Mouse (Mus musculus) heart, embryonic 11.5 days (tissue): ENCODE measurements around the gene Sacs. TPM values are rescaled to one million over a fixed set of nuclear protein-coding genes. Genes with fewer than 3 reads are reported as not detected.

Source experiments
- ATAC-seq: fragments of 200-750 bp; cut with Nextera tagmentation; replicated peaks from 2 replicates; pipeline ENCODE4 v1.8.0; 2017; ENCODE audit warnings: moderate library complexity; ENCODE audit not compliant: insufficient number of reproducible peaks, low FRiP score, low TSS enrichment
- H3K27ac ChIP-seq: fragments of 300-500 bp; sonication (generic); 2 replicates; pipeline ENCODE4 v1.5.1; 2014; ENCODE audit warnings: mild to moderate bottlenecking, low read depth, low read length
- H3K27me3 ChIP-seq: fragments of 300-500 bp; sonication (generic); 2 replicates; pipeline ENCODE4 v1.6.1; 2014; ENCODE audit warnings: mild to moderate bottlenecking, low read length, mixed read lengths; ENCODE audit not compliant: control insufficient read depth, insufficient read depth
- H3K36me3 ChIP-seq: fragments of 300-500 bp; sonication (generic); 2 replicates; pipeline ENCODE4 v1.6.1; 2014; ENCODE audit warnings: mild to moderate bottlenecking, low read length, moderate library complexity, mixed read lengths; ENCODE audit not compliant: control insufficient read depth, insufficient read depth
- H3K4me1 ChIP-seq: fragments of 300-500 bp; sonication (generic); 2 replicates; pipeline ENCODE4 v1.6.1; 2014; ENCODE audit warnings: low read length; ENCODE audit not compliant: control insufficient read depth, insufficient read depth
- H3K4me2 ChIP-seq: fragments of 300-500 bp; sonication (generic); 2 replicates; pipeline ENCODE4 v1.6.1; 2014; ENCODE audit warnings: mild to moderate bottlenecking, moderate library complexity
- H3K4me3 ChIP-seq: fragments of 300-500 bp; sonication (generic); 2 replicates; pipeline ENCODE4 v1.5.1; 2014; ENCODE audit warnings: low read depth, low read length
- H3K9ac ChIP-seq: fragments of 300-500 bp; sonication (generic); 2 replicates; pipeline ENCODE4 v1.6.1; 2014; ENCODE audit warnings: mild to moderate bottlenecking, low read depth, low read length, moderate library complexity
- H3K9me3 ChIP-seq: fragments of 300-500 bp; sonication (generic); replicated peaks from 2 replicates; pipeline ENCODE4 v1.6.1; 2016; ENCODE audit warnings: low read length; ENCODE audit not compliant: control insufficient read depth
- WGBS: fragments of 180-500 bp; shearing (Covaris S2); extraction: QIAGEN DNeasy Blood & Tissue Kit; methylation state at CpG from one replicate; pipeline ENCODE4 v1.1.7; 2014; ENCODE audit not compliant: insufficient replicate concordance; 5-methylcytosine and 5-hydroxymethylcytosine counted together
- polyA plus RNA-seq: library from polyadenylated mRNA; unstranded; fragments of >200 nt; fragmentation: Nextera tagmentation; extraction: Ambion mirVana; gene quantifications from 2 replicates; pipeline ENCODE4 v1.2.1, GENCODE M21; 2014

Sacs gene
- polyA plus RNA-seq, 1 experiment from 2014 or later: 5.0 TPM

DNA sequence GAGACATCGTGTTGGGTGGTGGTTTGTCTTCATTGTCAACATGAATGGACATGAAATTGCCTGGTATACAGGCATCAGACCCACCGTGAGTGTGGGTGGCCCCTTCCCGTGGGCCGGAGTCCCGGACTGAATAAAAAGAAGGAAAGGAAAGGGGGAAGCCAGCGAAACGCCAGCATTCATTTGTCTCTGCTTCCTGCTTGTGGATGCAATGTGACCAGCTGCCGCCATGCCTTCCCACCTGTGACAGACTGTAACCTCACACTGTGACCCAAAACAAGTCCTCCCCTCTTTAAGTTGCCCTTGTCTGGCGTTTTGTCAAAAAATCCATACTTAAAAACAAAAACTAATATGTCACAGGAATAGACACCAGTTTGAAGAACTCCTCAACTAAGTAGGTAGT, 27.7 kb downstream of the Sacs start:
- ATAC-seq: no peak
- Histone ChIP-seq H3K27me3 (no peaks in the 10 kb centered on the region), H3K27ac (no peak overlapping the region), H3K4me3 (no peak overlapping the region), H3K36me3 (no peaks in the 10 kb centered on the region), H3K4me1 (peaks cover 15% of the 10 kb centered on the region), H3K4me2 (no peak overlapping the region), H3K9ac (no peak overlapping the region), H3K9me3 (no peaks in the 10 kb centered on the region)
- whole genome bisulfite sequencing: 83% methylated on average over 9 of the region's 9 CpGs

DNA sequence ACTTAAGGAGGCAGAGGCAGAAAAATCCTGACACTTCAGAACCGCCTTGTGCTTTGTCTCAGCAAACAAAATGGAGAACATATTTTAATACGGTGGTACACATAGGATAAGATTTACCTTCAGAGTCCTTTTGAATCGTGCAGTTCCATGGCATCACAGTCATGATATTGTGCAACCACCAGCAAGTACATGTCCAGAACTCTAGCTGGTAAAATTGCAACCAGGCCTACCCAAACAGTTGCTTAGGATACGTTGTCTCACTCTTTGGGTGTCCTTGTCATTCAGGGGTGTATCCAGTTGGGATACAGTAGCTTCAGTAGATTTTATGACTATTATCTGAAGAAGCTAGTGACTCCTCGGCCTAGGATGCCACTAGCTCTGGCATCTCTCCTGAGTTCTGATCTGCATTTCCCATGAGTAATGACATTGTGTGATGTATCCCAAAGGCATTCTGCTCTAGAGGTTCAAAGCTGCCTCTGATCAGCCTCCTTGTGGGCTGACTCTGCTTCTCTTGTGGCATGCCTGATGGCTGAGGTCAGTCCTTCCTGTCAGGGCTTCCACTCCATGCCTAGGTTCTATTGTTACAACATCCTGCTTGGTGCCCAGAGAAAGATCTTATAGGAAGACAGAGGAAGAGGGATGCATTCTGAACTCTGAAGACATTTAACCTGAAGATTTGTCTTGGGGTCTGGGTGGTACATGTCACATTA, 33.2 kb downstream of the Sacs start:
- Histone ChIP-seq H3K36me3 (no peaks in the 10 kb centered on the region), H3K9ac (no peak overlapping the region), H3K4me3 (no peak overlapping the region), H3K27ac (no peak overlapping the region), H3K4me1 (peaks cover 6% of the 10 kb centered on the region; the same call in 1 of the 2 replicates), H3K27me3 (no peaks in the 10 kb centered on the region), H3K9me3 (no peaks in the 10 kb centered on the region), H3K4me2 (no peak overlapping the region)
- WGBS: 79% methylated on average over 5 of the region's 5 CpGs
- no peak for ATAC-seq

GRCm38 (mm10) chr14:61172548-61173158, 34.4 kb downstream of the Sacs start:
- Histone ChIP-seq H3K4me3 (peak overlapping the region; percentile 68), H3K36me3 (no peaks in the 10 kb centered on the region), H3K27me3 (no peaks in the 10 kb centered on the region), H3K9me3 (no peaks in the 10 kb centered on the region), H3K4me1 (peaks cover 6% of the 10 kb centered on the region; the same call in 1 of the 2 replicates), H3K27ac (peak overlapping the region; percentile 95), H3K4me2 (peak overlapping the region; percentile 71), H3K9ac (peak overlapping the region; percentile 94)
- peak; percentile 99 for ATAC-seq
- WGBS: 0% methylated on average over 45 of the region's 52 CpGs

- peak; percentile 41 for ATAC-seq
- under 1% methylated on average over 37 of the region's 37 CpGs for WGBS
Measured at GRCm38 (mm10) chr14:61173229-61173628, 35.0 kb downstream of the Sacs start.

DNA sequence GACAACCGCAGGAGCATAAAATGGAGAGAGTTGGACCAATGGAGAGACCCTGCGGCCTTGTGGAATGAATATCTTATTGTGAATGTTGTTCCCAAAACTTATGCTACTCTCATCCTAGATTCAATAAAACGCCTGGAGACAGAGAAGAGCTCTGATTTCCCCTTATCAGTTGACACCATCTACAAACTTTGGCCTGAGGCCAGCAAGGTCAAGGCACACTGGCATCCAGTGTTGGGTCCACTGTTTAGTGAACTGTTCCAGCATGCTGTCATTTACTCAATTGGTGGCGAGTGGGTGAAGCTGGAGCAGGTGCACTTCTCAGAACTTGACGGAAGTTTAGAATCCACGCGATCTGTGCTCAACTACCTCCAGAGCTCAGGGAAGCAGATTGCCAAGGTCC, 53.6 kb downstream of the Sacs start:
- ATAC-seq: no peak
- peaks cover 16% of the 10 kb centered on the region for H3K36me3 ChIP-seq

More at GRCm38 (mm10) chr14:61173229-61173628, 35.0 kb downstream of the Sacs start:
- H3K4me1 ChIP-seq: peaks cover 6% of the 10 kb centered on the region; the same call in 1 of the 2 replicates
- H3K27me3 ChIP-seq: no peaks in the 10 kb centered on the region
- peak overlapping the region; percentile 68 for H3K4me3 ChIP-seq
- no peaks in the 10 kb centered on the region for H3K9me3 ChIP-seq
- no peaks in the 10 kb centered on the region for H3K36me3 ChIP-seq
- H3K4me2 ChIP-seq: peak overlapping the region; percentile 71
- H3K27ac ChIP-seq: peak overlapping the region; percentile 95
- H3K9ac ChIP-seq: peak overlapping the region; percentile 94

DNA sequence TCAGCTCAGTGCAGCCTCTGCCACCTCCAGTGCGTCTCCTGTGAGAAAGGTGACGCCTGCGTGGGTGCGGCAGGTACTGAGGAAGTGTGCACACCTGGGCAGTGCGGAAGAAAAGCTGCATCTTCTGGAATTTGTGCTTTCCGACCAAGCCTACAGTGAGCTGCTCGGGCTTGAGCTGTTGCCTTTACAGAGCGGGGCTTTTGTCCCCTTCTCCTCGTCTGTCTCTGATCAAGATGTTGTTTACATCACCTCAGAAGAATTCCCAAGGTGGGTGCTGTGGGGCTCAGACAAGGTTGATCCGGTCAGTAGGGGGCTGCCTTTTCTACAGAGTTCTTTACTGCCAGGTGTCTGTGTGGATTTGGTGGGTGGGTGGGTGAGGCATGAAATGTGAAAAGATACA, 54.1 kb downstream of the Sacs start:
- WGBS: 79% methylated on average over 10 of the region's 10 CpGs
- H3K9me3 ChIP-seq: no peaks in the 10 kb centered on the region
- no peak overlapping the region for H3K27ac ChIP-seq
- no peak overlapping the region for H3K9ac ChIP-seq
- no peak for ATAC-seq
- H3K27me3 ChIP-seq: no peaks in the 10 kb centered on the region
- no peak overlapping the region for H3K4me2 ChIP-seq
- H3K4me3 ChIP-seq: no peak overlapping the region
- H3K36me3 ChIP-seq: peaks cover 14% of the 10 kb centered on the region
- H3K4me1 ChIP-seq: no peaks in the 10 kb centered on the region

More for the DNA sequence above, 53.6 kb downstream of the Sacs start:
- 83% methylated on average over 7 of the region's 7 CpGs for WGBS
- Histone ChIP-seq H3K4me1 (no peaks in the 10 kb centered on the region), H3K9ac (no peak overlapping the region), H3K27ac (no peak overlapping the region), H3K9me3 (no peaks in the 10 kb centered on the region), H3K4me2 (no peak overlapping the region), H3K4me3 (no peak overlapping the region), H3K27me3 (no peaks in the 10 kb centered on the region)

GRCm38 (mm10) chr14:61194416-61194815, 56.2 kb downstream of the Sacs start:
- H3K9me3 ChIP-seq: no peaks in the 10 kb centered on the region
- ATAC-seq: no peak
- no peak overlapping the region for H3K27ac ChIP-seq
- WGBS: 90% methylated on average over 4 of the region's 4 CpGs
- H3K4me3 ChIP-seq: no peak overlapping the region
- no peaks in the 10 kb centered on the region for H3K27me3 ChIP-seq
- H3K9ac ChIP-seq: no peak overlapping the region
- peaks cover 17% of the 10 kb centered on the region for H3K36me3 ChIP-seq
- H3K4me1 ChIP-seq: no peaks in the 10 kb centered on the region
- no peak overlapping the region for H3K4me2 ChIP-seq

DNA sequence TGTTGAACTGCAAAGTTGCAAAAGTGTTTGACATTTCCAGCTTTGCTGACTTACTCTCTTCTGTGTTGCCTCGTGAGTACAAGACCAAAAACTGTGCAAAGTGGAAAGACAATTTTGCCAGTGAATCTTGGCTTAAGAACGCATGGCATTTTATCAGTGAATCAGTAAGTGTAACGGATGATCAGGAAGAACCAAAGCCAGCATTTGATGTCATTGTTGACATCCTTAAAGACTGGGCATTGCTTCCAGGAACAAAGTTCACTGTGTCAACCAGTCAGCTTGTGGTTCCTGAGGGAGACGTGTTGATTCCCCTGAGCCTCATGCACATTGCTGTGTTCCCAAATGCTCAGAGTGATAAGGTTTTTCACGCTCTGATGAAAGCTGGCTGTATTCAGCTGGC, 71.9 kb downstream of the Sacs start:
- Histone ChIP-seq H3K27ac (no peak overlapping the region), H3K4me1 (no peaks in the 10 kb centered on the region), H3K27me3 (no peaks in the 10 kb centered on the region), H3K36me3 (peaks cover 25% of the 10 kb centered on the region), H3K4me3 (no peak overlapping the region), H3K9me3 (no peaks in the 10 kb centered on the region), H3K9ac (no peak overlapping the region), H3K4me2 (no peak overlapping the region)
- 83% methylated on average over 5 of the region's 5 CpGs for WGBS
- no peak for ATAC-seq
